Mouse (Mus musculus): ENCODE measurements around the gene Gabrp.

Gabrp gene

GRCm38 (mm10) chr11:33529576-33529975 lies 49.2 kb downstream of the Gabrp start:
- no peak for DNase-seq (ENCODE audit: low spot score)

DNA sequence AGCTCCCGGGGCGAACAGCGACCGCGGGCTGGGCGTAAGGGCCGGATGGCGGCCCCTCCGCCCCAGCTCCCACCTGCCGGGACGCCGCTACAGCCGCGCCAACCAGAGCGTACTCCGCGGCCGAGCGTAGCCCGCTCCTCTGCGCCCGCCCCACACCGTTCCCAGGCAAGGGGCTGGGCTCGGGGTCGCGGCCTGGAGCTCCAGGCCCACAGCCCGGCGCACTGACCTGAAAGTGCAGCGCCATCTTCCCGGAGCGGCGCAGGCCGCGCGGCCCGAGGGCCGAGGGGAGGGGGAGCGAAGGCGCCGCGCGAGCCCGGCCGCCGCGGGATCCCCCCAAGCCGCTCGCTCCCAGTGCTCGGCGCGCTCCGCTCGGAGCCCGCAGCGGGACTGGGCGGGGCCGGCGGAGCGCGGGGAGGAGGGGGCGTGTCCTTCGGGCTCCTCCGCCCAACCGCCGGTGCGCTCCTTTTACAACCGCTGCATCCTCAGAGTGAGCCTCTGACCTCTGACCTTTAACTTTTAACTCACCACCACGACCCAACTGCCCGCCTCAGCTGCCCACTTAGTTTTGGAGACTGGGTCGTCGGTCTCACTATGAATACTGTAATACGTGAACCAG lies 65.3 kb downstream of the Gabrp start, which contains the start of gene Ranbp17:
TSS of gene Ranbp17 (minus strand) at position 371 of the 616 bp plus-strand sequence.
- peak; percentile 83 for DNase-seq (ENCODE audit: low spot score)

DNA sequence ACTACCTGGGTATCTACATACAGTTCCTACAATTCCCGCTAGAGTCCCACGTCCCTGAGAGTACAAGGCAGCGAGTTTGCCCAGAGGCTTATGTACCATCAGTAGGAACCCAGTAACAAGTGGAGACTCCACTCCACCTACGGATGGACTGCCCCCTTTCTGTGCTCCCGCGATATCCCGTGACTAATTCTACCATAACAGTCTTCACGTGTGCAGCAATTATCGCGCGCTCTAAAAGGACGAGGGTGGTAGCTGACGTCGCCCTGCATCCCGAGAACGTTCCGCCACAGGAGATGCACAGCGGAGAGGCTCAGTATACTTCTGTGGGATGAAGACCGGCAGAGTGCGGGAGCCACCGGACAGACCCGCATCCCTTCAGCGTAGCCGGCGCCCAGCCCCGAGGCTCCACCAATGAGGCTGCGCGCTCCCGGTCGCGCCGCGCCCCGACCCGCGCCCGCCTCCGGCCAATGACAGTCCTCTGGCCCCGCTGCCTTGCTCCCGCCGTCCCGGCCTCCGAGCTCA lies 65.8 kb downstream of the Gabrp start:
- DNase-seq (ENCODE audit: low spot score) = peak; percentile 76

GRCm38 (mm10) chr11:33509401-33509800 lies 69.4 kb downstream of the Gabrp start:
- no peak for DNase-seq (ENCODE audit: low spot score)
